Mouse (Mus musculus) urinary bladder, postnatal 14 days (tissue): ENCODE results near the gene H2-T22.
"Not testable (repeated sequence)": the region's sequence is repeated elsewhere in the genome, so short reads cannot be mapped to it uniquely, and the experiment has no call there.

Experiments
- DNase-seq: peaks from one replicate; pipeline ENCODE4 v3.0.0; 2021; ENCODE audit warnings: low spot score

The H2-T22 gene

GRCm38 (mm10) chr17:36042610-36043169 lies at the start of gene H2-T22, which contains the start of gene Gm6034:
Gene H2-T22, minus strand, starts transcription at chr17:36042747.
Gene Gm6034, plus strand, starts transcription at chr17:36042961.
- peak; percentile 70 for DNase-seq

- not testable (repeated sequence) for DNase-seq
Measured at GRCm38 (mm10) chr17:36091933-36092332, 49.4 kb upstream of the H2-T22 start.

DNA sequence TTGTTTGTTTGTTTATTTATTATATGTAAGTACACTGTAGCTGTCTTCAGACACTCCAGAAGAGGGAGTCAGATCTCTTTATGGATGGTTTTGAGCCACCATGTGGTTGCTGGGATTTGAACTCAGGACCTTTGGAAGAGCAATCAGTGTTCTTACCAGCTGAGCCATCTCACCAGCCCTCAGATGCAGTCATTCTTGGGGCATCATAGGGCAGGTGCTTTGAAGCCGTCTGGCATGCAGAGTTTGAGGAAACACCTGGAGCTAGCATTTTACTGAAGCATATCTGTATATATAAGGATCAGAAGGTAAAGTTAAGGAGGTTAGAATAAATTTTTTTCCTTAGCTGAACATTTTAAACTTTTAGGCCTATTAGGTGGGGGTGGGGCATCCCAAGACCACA lies 43.4 kb upstream of the H2-T22 start:
- DNase-seq: not testable (repeated sequence)

GRCm38 (mm10) chr17:36083870-36084451 lies 41.4 kb upstream of the H2-T22 start:
- DNase-seq: no peak

GRCm38 (mm10) chr17:36083266-36083869 lies 40.8 kb upstream of the H2-T22 start:
- DNase-seq: peak; percentile 34

DNA sequence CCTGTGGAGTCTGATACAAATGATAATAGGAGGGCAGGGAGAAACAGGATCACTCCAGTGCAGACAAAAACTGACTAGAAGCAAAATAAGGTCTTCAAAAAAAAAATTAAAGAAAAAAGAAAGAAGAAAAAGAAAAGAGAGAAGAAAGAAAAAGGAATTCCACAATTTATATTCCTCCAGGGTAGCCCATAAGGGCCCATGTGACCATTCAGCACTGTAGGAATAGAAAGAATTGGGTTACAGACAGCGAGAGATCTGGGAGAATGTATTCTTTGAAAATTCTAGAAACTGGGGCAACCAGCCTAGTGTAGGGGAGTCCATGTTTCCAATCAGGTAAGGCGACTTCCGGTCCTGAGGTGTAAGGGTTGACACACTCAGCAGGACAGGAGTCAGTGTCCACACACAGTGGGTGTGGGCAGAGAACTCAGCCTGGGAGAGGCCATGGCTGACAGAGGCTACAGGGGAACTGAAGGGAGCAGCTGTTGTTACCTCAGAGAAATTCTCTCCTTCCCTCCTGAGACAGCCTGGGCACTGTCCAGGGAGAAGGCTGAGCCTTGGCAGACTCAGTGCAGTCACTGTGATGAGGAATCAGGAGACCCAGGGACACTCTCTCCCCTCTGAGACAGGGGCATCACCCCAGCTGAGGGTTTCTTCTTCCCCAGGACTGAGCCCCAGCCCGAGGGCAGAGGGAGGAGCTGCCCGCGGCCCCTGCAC lies 40.1 kb upstream of the H2-T22 start:
- DNase-seq: not testable (repeated sequence)

GRCm38 (mm10) chr17:36081901-36082300 lies 39.4 kb upstream of the H2-T22 start:
- DNase-seq: not testable (repeated sequence)

DNA sequence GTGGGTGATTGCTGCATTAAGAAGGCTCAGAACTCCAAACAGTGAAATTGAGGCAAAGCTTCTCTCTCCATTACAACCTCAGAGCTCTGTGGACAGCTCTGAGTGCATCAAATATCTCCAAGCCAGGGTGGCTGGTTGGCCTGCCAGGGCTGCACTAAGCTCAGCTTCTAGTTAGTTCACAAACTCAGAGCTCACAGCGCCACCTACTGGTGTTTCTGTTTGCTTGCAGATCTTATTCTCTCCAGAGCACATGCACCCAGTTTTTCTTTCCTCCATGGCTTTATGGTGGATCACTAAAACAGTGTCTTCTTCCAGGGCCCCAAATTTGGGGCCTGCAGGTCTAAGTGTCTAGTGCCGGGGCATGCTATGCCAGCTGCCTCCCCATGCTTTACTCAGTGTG lies 18.3 kb upstream of the H2-T22 start:
- DNase-seq: peak; percentile 93

- DNase-seq: not testable (repeated sequence)
Measured at GRCm38 (mm10) chr17:36058362-36058761, 15.8 kb upstream of the H2-T22 start, which contains the start of gene Gm11127. Gene Gm11127, minus strand, starts transcription at chr17:36058371.

DNA sequence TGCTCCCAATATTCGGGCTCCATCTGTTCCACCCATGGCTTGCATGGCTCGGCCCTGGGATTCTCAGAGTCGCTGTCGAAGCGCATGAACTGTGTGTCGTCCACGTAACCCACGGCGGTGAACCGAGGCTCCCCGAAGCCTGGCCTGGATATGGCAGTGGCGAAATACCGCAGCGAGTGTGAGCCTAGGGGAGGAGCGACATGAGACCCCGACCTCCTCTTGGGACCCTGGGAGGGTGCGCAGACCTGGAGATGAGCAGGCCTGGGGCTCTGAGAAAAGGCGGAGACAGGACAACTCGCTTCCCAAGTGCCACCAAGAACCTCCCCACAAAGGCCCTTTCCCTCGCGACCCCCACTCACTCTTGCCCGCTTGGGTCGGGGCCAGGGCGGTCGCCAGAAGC lies 15.4 kb upstream of the H2-T22 start:
- DNase-seq: not testable (repeated sequence)

GRCm38 (mm10) chr17:36043286-36043685 lies 739 bp upstream of the H2-T22 start:
- DNase-seq: no peak

DNA sequence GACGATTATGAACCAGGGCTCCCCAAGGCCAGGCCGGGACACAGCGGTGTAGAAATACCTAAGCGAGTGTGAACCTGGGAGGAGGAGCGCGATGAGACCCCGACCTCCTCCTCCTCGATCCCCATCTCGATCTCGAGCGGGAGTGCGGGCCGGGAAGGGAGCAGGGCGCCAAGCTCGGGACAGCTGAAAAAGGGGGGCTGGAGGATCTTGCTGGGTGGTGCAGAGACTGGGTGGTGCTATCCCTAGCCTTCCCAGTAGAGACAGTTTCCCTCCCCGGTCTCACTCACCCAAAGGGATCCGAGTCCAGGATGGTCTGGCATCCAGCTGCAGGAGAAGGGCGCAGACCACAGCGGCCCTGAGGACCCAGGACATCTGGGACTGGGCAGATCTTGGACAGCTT lies 492 bp downstream of the H2-T22 start:
- DNase-seq: not testable (repeated sequence)

DNA sequence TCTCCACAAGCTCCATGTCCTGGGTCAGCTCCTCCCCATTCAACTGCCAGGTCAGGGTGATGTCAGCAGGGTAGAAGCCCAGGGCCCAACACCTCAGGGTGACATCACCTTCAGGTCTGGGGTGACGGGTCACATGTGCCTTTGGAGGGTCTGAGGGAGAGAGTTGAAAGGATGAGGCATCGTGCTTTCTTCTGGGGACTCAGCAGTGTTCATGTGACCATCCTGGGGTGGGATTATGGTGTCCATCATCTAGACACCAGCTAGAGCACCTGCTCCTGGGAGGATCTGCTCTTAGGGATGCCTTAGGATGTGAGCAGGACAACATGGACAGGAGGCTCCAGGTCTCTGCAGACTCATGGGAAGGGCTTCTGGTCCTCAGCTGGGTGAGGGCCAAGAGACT lies 1.9 kb downstream of the H2-T22 start:
- not testable (repeated sequence) for DNase-seq

GRCm38 (mm10) chr17:36036126-36036525 lies 6.4 kb downstream of the H2-T22 start:
- DNase-seq: not testable (repeated sequence)

DNA sequence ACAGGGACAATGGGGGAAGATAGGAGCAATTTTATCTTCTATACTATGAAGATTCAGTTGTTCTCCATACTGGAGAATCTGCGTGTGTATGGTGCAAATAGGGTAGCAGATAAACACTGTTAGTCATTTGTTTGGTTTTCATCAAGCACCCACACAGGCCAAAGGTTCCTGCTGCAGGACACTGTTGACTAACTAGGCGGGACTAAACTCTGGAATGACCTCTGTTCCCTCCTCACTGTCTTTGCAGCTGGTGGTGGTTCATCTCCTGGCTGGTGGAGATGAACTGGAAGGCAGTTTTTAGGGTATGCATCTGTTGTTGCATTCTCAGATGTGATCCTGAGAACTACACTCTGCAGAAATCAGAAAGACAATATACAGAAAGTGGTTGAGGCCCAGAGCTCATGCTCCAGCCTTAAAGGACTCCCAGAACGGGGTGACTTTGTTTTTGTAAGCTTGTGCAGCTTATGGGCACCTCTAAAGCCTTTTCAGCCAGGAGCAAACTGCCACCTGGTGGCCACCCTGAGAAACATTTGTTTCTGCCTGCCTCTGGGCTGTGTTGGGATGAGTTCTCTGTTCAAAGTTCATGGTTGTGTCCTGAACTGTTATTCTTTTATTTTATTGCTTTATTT lies 7.4 kb downstream of the H2-T22 start:
- DNase-seq: peak; percentile 67

DNA sequence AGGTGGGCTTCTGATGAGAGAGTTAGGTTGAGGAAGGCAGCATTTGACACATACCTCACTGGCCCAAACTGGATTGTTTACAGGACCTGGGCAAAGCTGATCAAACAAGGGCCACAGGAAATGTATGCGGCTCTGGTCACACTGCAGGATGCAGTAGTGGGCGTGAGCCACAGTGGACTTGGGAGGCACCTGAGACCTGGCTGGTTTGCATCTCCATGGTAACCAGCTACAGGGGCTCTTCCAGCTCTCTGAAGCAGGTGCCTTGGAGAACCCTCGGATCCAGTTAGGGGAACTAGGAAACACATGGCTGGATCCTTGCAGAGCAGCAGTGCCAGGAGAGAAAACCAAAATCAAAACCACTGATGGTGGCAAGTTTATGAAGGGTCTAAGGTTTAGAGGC lies 8.0 kb downstream of the H2-T22 start:
- DNase-seq: not testable (repeated sequence)

- peak; percentile 54 for DNase-seq
Measured at GRCm38 (mm10) chr17:36032351-36032875, 10.1 kb downstream of the H2-T22 start, which contains the start of gene H2-T23. Gene H2-T23, minus strand, starts transcription at chr17:36032855.

DNA sequence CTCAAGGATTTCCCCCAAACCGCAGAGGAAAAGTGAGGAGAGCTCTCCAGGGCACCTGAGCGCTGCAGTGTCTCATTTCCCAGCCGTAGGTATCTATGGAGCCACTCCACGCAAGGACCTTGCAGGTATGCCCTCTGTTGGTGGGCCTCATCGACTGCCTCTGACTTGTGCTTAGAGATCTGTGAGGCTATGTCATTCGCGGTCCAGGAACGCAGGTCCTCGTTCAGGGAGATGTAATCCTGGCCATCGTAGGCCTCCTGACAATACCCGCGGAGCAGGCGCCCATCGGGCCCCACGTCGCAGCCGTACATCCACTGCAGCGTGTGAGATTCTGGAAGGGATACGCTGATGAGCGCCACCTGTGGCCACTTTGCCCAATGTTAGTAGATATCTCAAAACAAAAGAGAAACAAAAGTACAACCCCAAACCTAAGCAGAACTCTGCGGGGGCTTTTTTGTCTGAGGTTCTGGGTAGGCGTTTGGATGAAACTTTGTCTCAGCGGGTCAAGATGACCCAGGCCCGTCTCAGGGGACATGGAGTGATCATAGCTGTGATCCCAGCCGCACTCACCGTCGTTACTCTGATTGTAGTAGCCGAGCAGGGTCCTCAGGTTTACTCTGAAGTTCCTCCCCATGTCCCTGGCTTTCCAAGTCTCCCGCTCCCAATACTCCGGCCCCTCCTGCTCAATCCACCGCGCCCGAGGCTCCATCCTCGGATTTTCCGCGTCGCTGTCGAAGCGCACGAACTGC lies 10.8 kb downstream of the H2-T22 start:
- peak; percentile 46 for DNase-seq

DNA sequence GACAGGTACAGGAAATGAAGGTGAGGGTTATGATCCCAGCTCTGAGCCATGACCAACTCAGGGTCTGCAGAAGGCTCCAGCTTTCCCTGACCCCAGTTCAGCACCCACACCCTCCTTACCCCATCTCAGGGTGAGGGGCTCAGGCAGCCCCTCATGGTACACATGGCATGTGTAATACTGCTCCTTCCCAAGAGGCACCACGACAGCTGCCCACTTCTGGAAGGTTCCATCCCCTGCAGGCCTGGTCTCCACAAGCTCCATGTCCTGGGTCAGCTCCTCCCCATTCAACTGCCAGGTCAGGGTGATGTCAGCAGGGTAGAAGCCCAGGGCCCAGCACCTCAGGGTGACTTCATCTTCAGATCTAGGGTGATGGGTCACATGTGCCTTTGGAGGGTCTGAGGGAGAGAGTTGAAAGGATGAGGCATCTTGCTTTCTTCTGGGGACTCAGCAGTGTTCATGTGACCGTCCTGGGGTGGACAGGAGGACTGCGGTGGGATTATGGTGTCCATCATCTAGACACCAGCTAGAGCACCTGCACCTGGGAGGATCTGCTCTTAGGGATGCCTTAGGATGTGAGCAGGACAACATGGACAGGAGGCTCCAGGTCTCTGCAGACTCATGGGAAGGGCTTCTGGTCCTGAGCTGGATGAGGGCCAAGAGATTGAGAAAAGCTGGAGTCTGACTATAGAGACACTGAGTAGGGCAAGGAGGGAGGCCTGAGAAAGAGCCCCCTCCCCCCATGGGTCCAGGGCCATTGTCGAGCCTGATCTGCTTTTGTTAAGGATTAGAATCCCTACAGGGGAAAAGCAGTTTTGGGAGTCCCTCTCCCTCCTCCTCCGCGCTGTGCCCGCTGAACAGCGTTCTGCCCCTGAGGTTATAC lies 11.6 kb downstream of the H2-T22 start:
- not testable (repeated sequence) for DNase-seq

DNA sequence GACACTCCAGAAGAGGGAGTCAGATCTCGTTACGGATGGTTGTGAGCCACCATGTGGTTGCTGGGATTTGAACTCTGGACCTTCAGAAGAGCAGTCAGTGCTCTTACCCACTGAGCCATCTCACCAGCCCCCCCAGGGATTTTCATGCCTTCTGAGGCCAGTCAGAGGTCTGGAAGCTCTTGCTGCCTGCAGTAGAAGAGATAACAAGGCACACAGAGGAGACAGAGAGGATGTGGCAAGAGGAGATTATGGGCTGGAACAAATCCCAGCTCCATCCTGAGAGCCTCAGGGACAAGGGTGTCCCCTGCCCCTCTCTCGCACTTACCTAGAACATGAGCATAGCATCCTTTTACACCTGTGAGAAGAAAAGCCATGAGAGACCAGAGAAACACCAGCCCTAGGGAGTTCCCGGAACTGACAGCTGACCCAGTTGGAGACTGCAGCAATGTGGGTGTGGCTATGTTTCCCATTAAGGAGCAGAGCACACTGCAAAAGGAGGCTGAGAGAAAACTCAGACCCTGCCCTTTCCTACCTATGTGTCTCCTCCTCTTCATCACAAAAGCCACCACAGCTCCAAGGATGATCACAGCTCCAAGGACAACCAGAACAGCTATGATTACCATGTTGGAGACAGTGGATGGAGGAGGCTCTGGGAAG lies 12.4 kb downstream of the H2-T22 start:
- not testable (repeated sequence) for DNase-seq
